Mouse (Mus musculus) heart, adult 9 months (tissue): ENCODE measurements at regions not wholly inside any gene's neighbourhood (a gene's known extent, or its start where the extent isn't known, plus 50 kb on each side); places are given as distances from the start of the nearest gene placed in this dataset.

Source experiments
- DNase-seq, 2 experiments: peaks; one replicate each; pipeline ENCODE4 v3.0.0; 2022; ENCODE audit warnings: low spot score in 2 of 2

DNA sequence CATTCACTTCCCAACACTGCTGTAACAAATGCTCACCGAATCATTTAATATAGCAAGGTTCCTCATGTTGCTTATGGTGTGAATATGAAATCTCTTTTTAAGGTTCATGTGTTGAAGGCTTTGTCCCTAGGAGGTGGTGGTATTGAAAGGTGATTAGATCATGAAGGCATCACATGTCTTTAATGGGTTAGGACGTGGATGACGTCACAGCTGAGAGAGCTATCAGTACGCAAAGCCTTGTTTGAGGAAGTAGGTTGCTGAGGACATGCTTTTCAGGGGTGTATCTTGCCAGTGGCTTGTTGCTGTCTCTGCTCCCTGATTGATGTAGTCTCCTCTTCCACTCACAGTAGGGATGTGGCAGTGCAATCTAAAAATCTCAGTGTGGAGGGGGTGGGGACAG, 69.8 kb upstream of the Arsj start:
- DNase-seq, result no peak

DNA sequence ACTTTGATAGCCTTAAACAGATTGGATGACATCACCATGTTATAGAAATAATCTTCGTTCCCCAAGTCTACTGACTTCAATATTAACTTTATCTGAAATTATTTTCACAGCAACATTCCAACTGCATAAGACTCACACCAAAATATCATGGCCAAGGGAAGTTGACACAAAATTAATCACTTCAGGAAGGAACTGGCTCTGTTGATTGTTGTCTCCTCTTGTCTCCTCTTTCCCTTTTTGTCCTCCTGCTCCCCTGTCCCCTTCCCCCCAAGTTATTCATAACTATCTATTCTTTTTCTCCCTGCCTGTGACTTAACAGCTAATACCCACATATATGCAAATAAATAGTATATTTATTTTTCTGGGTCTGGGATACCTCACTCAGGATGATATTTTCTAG, 67.6 kb upstream of the Arsj start:
- no peak for DNase-seq

DNA sequence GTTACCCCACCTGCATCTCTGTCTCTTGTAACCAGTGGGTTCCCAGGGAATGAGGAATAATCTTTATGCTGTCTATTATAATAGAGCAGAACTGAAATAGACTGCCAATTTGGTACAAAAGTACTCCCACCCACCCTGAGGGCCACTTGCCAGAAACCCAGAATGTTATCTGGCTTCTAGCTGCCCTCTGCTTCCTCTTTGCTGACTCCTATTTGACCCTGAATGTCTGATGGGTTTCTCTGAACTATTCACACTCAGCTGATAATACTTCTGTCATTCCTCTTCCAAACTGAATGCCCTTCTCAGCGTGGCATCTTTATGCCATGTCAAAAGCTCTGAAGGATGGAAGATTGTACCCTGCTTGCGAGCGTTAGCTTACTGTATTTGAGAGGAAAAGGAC, 64.2 kb upstream of the Arsj start:
- no peak for DNase-seq

DNA sequence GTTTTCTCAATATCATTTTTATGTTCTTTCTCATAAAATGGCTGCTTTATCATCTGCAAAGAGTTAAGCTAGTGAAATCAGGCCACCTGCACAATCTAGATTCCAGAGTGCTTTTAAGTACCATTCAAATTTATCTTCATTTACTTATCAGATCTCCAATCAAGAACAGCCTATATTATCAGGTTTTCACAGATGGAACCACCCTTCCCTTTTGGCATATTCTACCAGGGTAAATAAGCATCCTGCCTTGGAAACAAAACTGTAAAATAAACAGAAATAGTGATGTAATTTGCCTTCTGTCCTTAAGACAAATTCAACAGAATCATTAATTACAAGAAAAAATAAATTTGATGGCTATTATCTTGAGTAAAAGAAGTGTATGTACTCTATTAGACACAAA, 55.2 kb upstream of the Arsj start:
- no peak for DNase-seq
